Mouse (Mus musculus): ENCODE measurements around the gene A430078G23Rik.

GRCm38 (mm10) chr8:3368091-3368490 is 14.9 kb downstream of the A430078G23Rik start:
- no peak for TF ChIP-seq CTCF (IDR thresholded peaks at IDR 0.05)
- no peak for TF ChIP-seq EP300 (IDR thresholded peaks at IDR 0.05)
